Mouse (Mus musculus) heart, postnatal 0 days (tissue): ENCODE data around the gene Lactbl1.

Experiments
- CTCF ChIP-seq: IDR thresholded peaks from 2 replicates; pipeline ENCODE4 v1.5.1; 2016; ENCODE audit warnings: antibody characterized with exemption, control low read depth, low read depth
- EP300 ChIP-seq: IDR thresholded peaks from 2 replicates; pipeline ENCODE4 v1.6.1; 2016; ENCODE audit warnings: antibody characterized with exemption, low read depth

- no peak for TF ChIP-seq CTCF
- no peak for TF ChIP-seq EP300
Measured at GRCm38 (mm10) chr4:136610387-136610856, 12.0 kb upstream of the Lactbl1 start, which contains the start of gene Tex46.
